Mouse (Mus musculus) ES-E14 (cell line): Measurements from ENCODE around the gene Prkcb. TPM values are rescaled to one million over a fixed set of nuclear protein-coding genes. Genes with fewer than 3 reads are reported as not detected.

Source experiments
- DNase-seq: peaks from one replicate; pipeline ENCODE4 v3.0.0-alpha.2; 2013; ENCODE audit warnings: low read depth, low spot score
- H3K27ac ChIP-seq: 2 replicates; pipeline ENCODE4 v1.5.1; 2012; ENCODE audit warnings: low read depth, mild to moderate bottlenecking, low read length, moderate library complexity, mixed read lengths; ENCODE audit not compliant: poor library complexity, insufficient read depth, severe bottlenecking
- H3K36me3 ChIP-seq: 2 replicates; pipeline ENCODE4 v1.6.1; 2012; ENCODE audit warnings: mild to moderate bottlenecking, low read length, moderate library complexity, mixed read lengths; ENCODE audit not compliant: control insufficient read depth, poor library complexity, insufficient read depth, severe bottlenecking
- H3K4me1 ChIP-seq, 2 experiments: fragments of 150-350 bp in 1 of 2; sonication (generic) in 1 of 2; 2 replicates each; pipeline ENCODE4 v1.6.1; 2012; ENCODE audit warnings: low read length in 2 of 2, mild to moderate bottlenecking in 1 of 2, mixed read lengths in 1 of 2; ENCODE audit not compliant: control insufficient read depth in 2 of 2, insufficient read depth in 2 of 2, poor library complexity in 1 of 2
- H3K4me3 ChIP-seq, 2 experiments: fragments of 150-350 bp in 1 of 2; sonication (generic) in 1 of 2; 2 replicates each; pipeline ENCODE4 v1.5.1; 2012; ENCODE audit warnings: low read length in 2 of 2, low read depth in 1 of 2, mild to moderate bottlenecking in 1 of 2, mixed read lengths in 1 of 2; ENCODE audit not compliant: insufficient read depth in 1 of 2, poor library complexity in 1 of 2, severe bottlenecking in 1 of 2
- H3K9ac ChIP-seq: 2 replicates; pipeline ENCODE4 v1.6.1; 2012; ENCODE audit warnings: low read depth, mild to moderate bottlenecking, low read length, mixed read lengths; ENCODE audit not compliant: poor library complexity, insufficient read depth, severe bottlenecking
- H3K9me3 ChIP-seq: fragments of 150-350 bp; sonication (generic); 2 replicates; pipeline ENCODE4 v1.6.1; 2012; ENCODE audit warnings: low read depth, mild to moderate bottlenecking, low read length; ENCODE audit not compliant: control insufficient read depth, insufficient read depth
- CHD2 ChIP-seq: IDR thresholded peaks from 2 replicates; pipeline ENCODE4 v1.6.1; 2014; ENCODE audit warnings: mild to moderate bottlenecking, low read depth, low read length, inconsistent platforms
- HCFC1 ChIP-seq: IDR thresholded peaks from 2 replicates; pipeline ENCODE4 v1.6.1; 2012; ENCODE audit warnings: low read length, inconsistent platforms, borderline replicate concordance; ENCODE audit not compliant: insufficient read depth
- MAFK ChIP-seq: IDR thresholded peaks from 2 replicates; pipeline ENCODE4 v1.6.1; 2014; ENCODE audit warnings: mild to moderate bottlenecking, low read depth, low read length, inconsistent platforms; ENCODE audit not compliant: insufficient read depth
- ZC3H11A ChIP-seq: IDR thresholded peaks from 2 replicates; pipeline ENCODE4 v1.6.1; 2012; ENCODE audit warnings: low read depth, mild to moderate bottlenecking, inconsistent platforms, low read length, borderline replicate concordance
- ZNF384 ChIP-seq: IDR thresholded peaks from 2 replicates; pipeline ENCODE4 v1.6.1; 2012; ENCODE audit warnings: low read depth, low read length, inconsistent platforms
- in situ Hi-C, 2 experiments: fragments of 600-800 bp; cut with MboI; formaldehyde crosslinking; loops; one replicate each; pipeline ENCODE4 v1.15.1; 2025; ENCODE audit warnings: low sequenced_read_pairs in 2 of 2, inconsistent platforms in 1 of 2; ENCODE audit not compliant: unreplicated experiment in 2 of 2
- total RNA-seq: library from RNA; depleted of rRNA; stranded (reverse); fragments of 300-350 nt; gene quantifications from 2 replicates; pipeline ENCODE4 v1.2.3, GENCODE M21; 2012

Prkcb gene
- total RNA-seq, 1 experiment, result 6.1 TPM

- DNase-seq, result no peak
- H3K9ac ChIP-seq, result no peak overlapping the region
- no peaks in the 10 kb centered on the region for H3K36me3 ChIP-seq
- in situ Hi-C loops, result loop anchor here in 1 of 2 experiments (25.0 kb wide), 1 partner anchor 193 kb away; no protein-coding TSS in a partner anchor
- H3K27ac ChIP-seq, result no peak overlapping the region
- TF ChIP-seq MAFK (no peak), ZC3H11A (no peak), HCFC1 (no peak), ZNF384 (no peak), CHD2 (no peak)
- no peaks in the 10 kb centered on the region for H3K4me1 ChIP-seq
- no peaks in the 10 kb centered on the region for H3K9me3 ChIP-seq
- no peak overlapping the region for H3K4me3 ChIP-seq
Measured at GRCm38 (mm10) chr7:122268983-122269486, 19.5 kb upstream of the Prkcb start.

GRCm38 (mm10) chr7:122272334-122272733, 16.2 kb upstream of the Prkcb start:
- no peak for DNase-seq
- Histone ChIP-seq H3K27ac (no peak overlapping the region), H3K4me3 (no peak overlapping the region), H3K4me1 (no peaks in the 10 kb centered on the region), H3K9me3 (no peaks in the 10 kb centered on the region), H3K36me3 (no peaks in the 10 kb centered on the region), H3K9ac (no peak overlapping the region)
- in situ Hi-C loops, result loop anchor here in 1 of 2 experiments (25.0 kb wide), 1 partner anchor 190 kb away; no protein-coding TSS in a partner anchor
- TF ChIP-seq CHD2, result no peak
- TF ChIP-seq ZC3H11A, result no peak
- TF ChIP-seq MAFK, result no peak
- no peak for TF ChIP-seq ZNF384
- TF ChIP-seq HCFC1, result no peak

- in situ Hi-C loops, result no loop called here
Measured at GRCm38 (mm10) chr7:122279580-122279979, 9.0 kb upstream of the Prkcb start.

GRCm38 (mm10) chr7:122280334-122280733, 8.2 kb upstream of the Prkcb start:
- H3K4me1 ChIP-seq, result peaks cover 2 to 7% of the 10 kb centered on the region in 2 experiments; a peak in 1 of 4 replicates
- in situ Hi-C loops, result no loop called here
- H3K27ac ChIP-seq, result no peak overlapping the region
- H3K9ac ChIP-seq, result no peak overlapping the region
- H3K36me3 ChIP-seq, result no peaks in the 10 kb centered on the region
- no peak for DNase-seq
- H3K4me3 ChIP-seq, result no peak overlapping the region
- TF ChIP-seq CHD2, result no peak
- no peak for TF ChIP-seq ZC3H11A
- no peak for TF ChIP-seq MAFK
- TF ChIP-seq ZNF384, result no peak
- TF ChIP-seq HCFC1, result no peak
- H3K9me3 ChIP-seq, result no peaks in the 10 kb centered on the region

More at GRCm38 (mm10) chr7:122279580-122279979, 9.0 kb upstream of the Prkcb start:
- no peak overlapping the region for H3K9ac ChIP-seq
- H3K36me3 ChIP-seq, result no peaks in the 10 kb centered on the region
- no peak overlapping the region for H3K27ac ChIP-seq
- peak; percentile 74; the same call in 1 of the 2 replicates for TF ChIP-seq ZNF384
- no peak for TF ChIP-seq HCFC1
- H3K4me1 ChIP-seq, result peaks cover 2 to 7% of the 10 kb centered on the region in 2 experiments; a peak in 1 of 4 replicates
- no peak for DNase-seq
- no peaks in the 10 kb centered on the region for H3K9me3 ChIP-seq
- no peak overlapping the region for H3K4me3 ChIP-seq
